Mouse (Mus musculus) forebrain, embryonic 16.5 days (tissue): Measurements from ENCODE around the gene Ceacam11. TPM values are rescaled to one million over a fixed set of nuclear protein-coding genes. Genes with fewer than 3 reads are reported as not detected.
"Not testable (repeated sequence)": the region's sequence is repeated elsewhere in the genome, so short reads cannot be mapped to it uniquely, and the experiment has no call there.

Experiments used
- ATAC-seq: fragments of 200-750 bp; cut with Nextera tagmentation; 2 replicates; pipeline ENCODE4 v1.8.0; 2017; ENCODE audit warnings: mild to moderate bottlenecking, moderate library complexity
- H3K27ac ChIP-seq: fragments of 300-500 bp; sonication (generic); 2 replicates; pipeline ENCODE4 v1.5.1; 2014; ENCODE audit warnings: low read length, control low read depth
- H3K27me3 ChIP-seq: fragments of 300-500 bp; sonication (generic); replicated peaks from 2 replicates; pipeline ENCODE4 v1.6.1; 2014; ENCODE audit warnings: low read length; ENCODE audit not compliant: control insufficient read depth, insufficient read depth
- H3K36me3 ChIP-seq: fragments of 300-500 bp; sonication (generic); 2 replicates; pipeline ENCODE4 v1.6.1; 2014; ENCODE audit not compliant: control insufficient read depth, insufficient read depth
- H3K4me1 ChIP-seq: fragments of 300-500 bp; sonication (generic); replicated peaks from 2 replicates; pipeline ENCODE4 v1.6.1; 2014; ENCODE audit warnings: low read length; ENCODE audit not compliant: control insufficient read depth, insufficient read depth
- H3K4me2 ChIP-seq: fragments of 300-500 bp; sonication (generic); 2 replicates; pipeline ENCODE4 v1.6.1; 2014; ENCODE audit warnings: mild to moderate bottlenecking, low read length, control low read depth
- H3K4me3 ChIP-seq: fragments of 300-500 bp; sonication (generic); replicated peaks from 2 replicates; pipeline ENCODE4 v1.5.1; 2014; ENCODE audit warnings: mild to moderate bottlenecking, low read length, control low read depth
- H3K9ac ChIP-seq: fragments of 300-500 bp; sonication (generic); replicated peaks from 2 replicates; pipeline ENCODE4 v1.6.1; 2014; ENCODE audit warnings: low read depth, low read length, control low read depth
- H3K9me3 ChIP-seq: fragments of 300-500 bp; sonication (generic); 2 replicates; pipeline ENCODE4 v1.6.1; 2016; ENCODE audit warnings: low read length; ENCODE audit not compliant: control insufficient read depth
- WGBS: fragments of 180-500 bp; shearing (Covaris S2); extraction: QIAGEN DNeasy Blood & Tissue Kit; methylation state at CpG from one replicate; pipeline ENCODE4 v1.1.7; 2014; 5-methylcytosine and 5-hydroxymethylcytosine counted together
- microRNA-seq: library from miRNA; unstranded; fragments of <30 nt; microRNA quantifications from one replicate; pipeline ENCODE4, GENCODE M21; 2017
- polyA plus RNA-seq: library from polyadenylated mRNA; unstranded; fragments of >200 nt; fragmentation: Nextera tagmentation; extraction: Ambion mirVana; gene quantifications from 2 replicates; pipeline ENCODE4 v1.2.1, GENCODE M21; 2015

The Ceacam11 gene
- polyA plus RNA-seq = not detected in 2 replicates

GRCm38 (mm10) chr7:17971824-17972223, at the start of gene Ceacam11:
Gene Ceacam11, plus strand, starts transcription at chr7:17972124.
- Histone ChIP-seq H3K27me3 (no peaks in the 10 kb centered on the region), H3K27ac (no peak within 1 kb of the TSS), H3K9me3 (peaks cover 28% of the 10 kb centered on the region), H3K36me3 (no peaks in the 10 kb centered on the region), H3K9ac (no peak within 1 kb of the TSS), H3K4me3 (no peak within 1 kb of the TSS), H3K4me1 (no peaks in the 10 kb centered on the region), H3K4me2 (no peak within 1 kb of the TSS)
- WGBS = 78% methylated on average over 4 of the region's 4 CpGs
- no peak for ATAC-seq

GRCm38 (mm10) chr7:18001131-18001530, 29.2 kb downstream of the Ceacam11 start:
- H3K27me3 ChIP-seq, H3K9ac ChIP-seq, H3K36me3 ChIP-seq, H3K4me1 ChIP-seq, ATAC-seq, H3K9me3 ChIP-seq, H3K27ac ChIP-seq, H3K4me2 ChIP-seq, H3K4me3 ChIP-seq: not testable (repeated sequence)
- 92% methylated on average over 1 of the region's 1 CpGs for WGBS

DNA sequence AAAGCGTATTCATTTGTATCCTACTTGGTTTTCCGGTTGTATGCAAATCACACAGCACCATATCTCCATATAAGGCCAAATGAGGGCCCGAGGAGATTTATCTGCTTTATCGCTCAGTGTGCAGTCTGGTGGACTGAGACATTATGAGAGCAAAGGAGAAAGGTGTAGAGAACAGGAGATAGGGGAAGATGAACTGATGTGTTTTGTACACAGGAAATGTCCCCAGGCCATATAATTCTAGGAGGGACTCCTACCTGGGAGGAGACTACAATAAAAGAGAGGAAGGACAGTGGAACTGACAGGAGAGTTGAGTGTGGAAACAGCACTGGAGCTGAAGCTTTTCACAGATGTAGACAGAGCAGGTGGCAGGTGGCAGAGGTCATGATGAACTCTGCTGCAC, 37.7 kb downstream of the Ceacam11 start, which contains the start of gene Ceacam13:
Gene Ceacam13, plus strand, starts transcription at position 301 of the 400 bp plus-strand sequence.
- Histone ChIP-seq H3K4me1 (no peaks in the 10 kb centered on the region), H3K9ac (no peak within 1 kb of the TSS), H3K4me2 (no peak within 1 kb of the TSS), H3K4me3 (no peak within 1 kb of the TSS), H3K36me3 (no peaks in the 10 kb centered on the region), H3K27me3 (no peaks in the 10 kb centered on the region), H3K27ac (no peak within 1 kb of the TSS), H3K9me3 (peaks cover 24% of the 10 kb centered on the region)
- WGBS = 86% methylated on average over 4 of the region's 4 CpGs
- ATAC-seq = no peak

Small RNAs within 50 kb of the gene (microRNA-seq; reads per million reads assigned to microRNA genes)
- not detected for gene Gm22414

Other genes starting within 250 kb of the Ceacam11 start
- not detected in 2 replicates for gene Ceacam14, start 159.5 kb upstream of the Ceacam11 start, polyA plus RNA-seq
- gene Gm5155, start 100.4 kb upstream of the Ceacam11 start, polyA plus RNA-seq = not detected in 2 replicates
- gene Ceacam13, start 37.8 kb downstream of the Ceacam11 start, polyA plus RNA-seq = not detected in 2 replicates
- not detected in 2 replicates for gene Ceacam12, start 93.8 kb downstream of the Ceacam11 start, polyA plus RNA-seq
- gene Igfl3, start 204.4 kb downstream of the Ceacam11 start, polyA plus RNA-seq = not detected in 2 replicates